Mouse (Mus musculus): ENCODE results near the gene Nnmt.
A peak's percentile ranks its signal among the peaks of the same experiment; 100 is the strongest.

Gene Nnmt

DNA sequence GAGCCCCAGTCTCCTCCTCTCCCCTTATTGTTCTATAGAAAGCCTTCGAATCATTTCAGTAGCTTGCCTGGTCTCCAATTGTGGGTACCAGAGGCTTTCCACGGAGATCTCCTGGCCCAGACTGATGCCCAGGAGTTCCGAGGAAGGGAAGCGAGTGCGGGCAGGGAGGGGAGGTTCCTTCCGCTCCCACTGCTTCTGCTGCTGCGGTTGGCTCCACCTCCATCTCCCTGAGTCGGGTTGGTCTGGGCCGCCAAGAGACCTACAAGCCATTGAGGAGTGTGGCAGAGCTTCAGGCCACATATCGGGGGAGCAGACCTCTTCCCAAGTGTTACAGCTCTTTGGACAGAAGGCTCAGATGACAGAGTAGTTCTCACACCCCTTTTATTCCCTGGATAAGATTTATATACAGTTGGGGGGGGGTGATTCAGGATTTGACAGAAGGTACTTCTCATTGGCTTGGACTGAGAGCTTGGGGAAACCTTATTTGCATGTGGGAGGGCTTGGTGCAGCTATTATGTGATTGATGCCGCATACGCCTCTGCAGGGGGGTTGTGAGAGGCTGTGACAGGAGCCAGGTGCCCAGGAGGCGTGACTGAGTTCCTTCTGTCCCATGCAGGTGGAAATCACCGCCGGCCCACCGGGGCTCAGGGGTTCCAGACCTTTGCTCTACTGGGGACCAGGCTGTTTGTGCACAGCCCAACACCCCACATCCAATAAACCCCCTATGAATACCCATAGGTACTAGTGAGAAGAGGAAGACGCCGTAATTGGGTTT, 30.8 kb upstream of the Nnmt start:
- DNase-seq = no peak

DNA sequence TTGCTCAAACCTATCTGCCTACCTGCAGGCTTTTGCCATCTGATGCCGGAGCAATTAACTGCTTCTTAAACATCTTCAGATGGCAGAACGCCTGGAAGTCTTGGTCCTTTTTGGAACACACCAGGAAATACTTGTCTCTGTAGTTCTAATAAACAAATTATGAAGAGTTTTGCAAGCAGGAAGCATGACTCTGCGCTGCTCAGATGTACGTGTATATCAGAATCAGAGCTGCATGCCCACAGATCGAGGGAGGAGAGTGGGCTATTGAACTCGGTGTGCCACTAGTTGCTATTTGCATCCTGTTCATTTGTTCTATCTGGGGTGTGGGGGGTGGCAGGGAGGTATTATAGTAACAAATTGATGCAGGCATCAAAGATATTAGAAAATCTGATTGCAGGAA, 28.2 kb upstream of the Nnmt start:
- DNase-seq = no peak

GRCm38 (mm10) chr9:48619268-48619667, 14.3 kb upstream of the Nnmt start:
- DNase-seq = no peak

GRCm38 (mm10) chr9:48618589-48618988, 13.6 kb upstream of the Nnmt start:
- peak; percentile 25 for DNase-seq

DNA sequence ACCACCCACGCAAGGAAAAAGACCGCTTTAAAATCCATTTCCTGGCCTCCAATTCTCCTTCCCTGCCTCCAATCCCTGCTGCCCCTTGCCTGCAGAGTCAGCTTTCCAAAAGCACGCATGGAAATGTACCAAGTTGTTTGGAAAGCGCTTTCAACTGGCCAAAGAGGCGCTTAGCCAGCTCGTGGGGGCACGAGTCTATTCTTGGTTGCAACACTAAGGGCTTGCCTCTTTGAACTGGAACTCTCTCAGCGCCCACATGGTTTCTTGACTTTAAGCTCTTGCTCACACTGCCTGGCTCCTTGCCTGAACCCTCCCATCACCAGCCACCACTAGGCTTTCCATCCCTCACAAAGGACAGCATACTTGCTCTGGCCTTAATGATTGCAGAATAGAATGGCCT, 13.2 kb upstream of the Nnmt start:
- peak; percentile 2 for DNase-seq

DNA sequence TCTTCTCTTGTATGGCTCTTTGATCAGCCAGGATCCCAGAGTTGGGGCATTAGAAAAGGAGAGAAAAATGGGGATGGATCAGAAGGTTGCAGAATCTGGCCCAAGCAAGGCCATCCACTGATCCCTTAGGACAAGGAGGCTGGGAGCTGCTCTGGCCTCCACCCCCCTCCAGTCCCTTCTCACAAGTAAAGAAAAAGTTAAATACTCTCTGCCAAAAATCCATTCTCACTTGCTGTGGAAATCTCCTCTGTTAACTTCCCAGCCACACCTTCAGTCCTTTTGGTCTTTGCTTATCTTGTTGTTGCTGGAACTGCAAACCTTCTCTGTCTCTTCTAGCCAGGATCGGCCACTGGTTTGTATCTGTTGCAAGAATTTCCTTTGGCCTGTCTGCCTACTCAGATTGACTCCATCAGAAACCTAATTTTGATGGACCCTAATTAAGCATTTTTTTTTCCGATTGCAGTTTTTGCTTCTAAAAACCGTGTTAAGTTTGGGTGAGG, 12.6 kb upstream of the Nnmt start:
- no peak for DNase-seq

GRCm38 (mm10) chr9:48613221-48613620, 8.3 kb upstream of the Nnmt start:
- no peak for DNase-seq

DNA sequence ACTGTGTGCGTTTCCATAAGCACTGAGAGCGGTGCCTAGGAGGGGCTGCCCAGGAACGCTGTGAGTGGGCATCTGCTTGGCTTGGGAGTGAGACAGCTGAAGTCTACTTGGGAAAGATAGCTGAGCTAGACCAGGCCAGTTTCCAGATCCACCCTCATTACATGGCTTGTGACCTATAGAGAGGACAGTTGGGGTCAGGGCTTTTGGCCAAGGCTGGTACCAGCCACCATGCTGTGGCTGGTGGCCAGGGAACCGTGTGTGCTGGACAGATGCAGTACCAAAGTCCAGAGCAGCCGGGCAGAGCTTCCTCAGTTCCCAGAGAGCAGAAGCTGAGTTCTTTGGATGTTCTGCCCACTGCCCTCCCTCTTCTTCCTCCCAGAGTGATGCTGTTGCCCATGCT, 7.6 kb upstream of the Nnmt start:
- DNase-seq = no peak

DNA sequence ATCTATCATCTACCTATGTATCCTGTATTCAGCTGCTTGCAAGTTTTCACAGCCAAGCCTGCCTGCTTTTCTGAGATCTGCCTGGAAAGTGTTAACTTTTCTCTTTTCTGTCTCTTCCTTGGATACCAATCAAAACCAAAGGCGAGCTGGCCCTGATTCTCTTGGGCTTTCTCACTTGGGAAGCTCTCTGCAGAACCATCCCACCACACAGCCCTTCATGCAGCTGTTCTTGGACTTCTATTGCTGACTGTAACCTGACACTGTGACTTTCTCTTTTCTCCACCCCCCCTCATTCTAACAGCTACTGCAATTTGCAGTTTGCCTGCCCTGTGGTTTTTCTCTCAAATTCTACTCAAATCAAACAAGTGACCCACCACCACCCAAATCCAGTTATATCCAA, 6.1 kb upstream of the Nnmt start:
- DNase-seq = no peak

DNA sequence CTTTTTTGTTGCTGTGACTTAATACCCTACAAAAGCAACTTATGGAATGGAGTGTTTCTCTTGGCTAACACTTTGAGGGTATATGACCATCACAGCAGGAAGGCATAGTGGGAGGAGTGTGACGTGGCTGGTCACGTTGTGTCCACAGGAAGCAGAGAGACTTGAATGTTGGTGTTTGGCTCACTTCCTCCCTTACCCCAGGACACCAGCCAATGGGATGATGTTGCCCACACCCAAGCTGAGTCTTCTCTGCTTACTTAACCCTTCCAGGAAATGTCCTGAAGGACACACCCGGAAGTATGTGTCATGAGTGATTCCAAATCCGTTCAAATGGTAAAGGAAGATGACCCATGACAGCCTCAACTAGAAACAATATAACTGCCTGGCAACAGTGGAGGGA, 4.8 kb upstream of the Nnmt start:
- no peak for DNase-seq

- DNase-seq = no peak
Observed at GRCm38 (mm10) chr9:48607417-48607816, 2.5 kb upstream of the Nnmt start.

DNA sequence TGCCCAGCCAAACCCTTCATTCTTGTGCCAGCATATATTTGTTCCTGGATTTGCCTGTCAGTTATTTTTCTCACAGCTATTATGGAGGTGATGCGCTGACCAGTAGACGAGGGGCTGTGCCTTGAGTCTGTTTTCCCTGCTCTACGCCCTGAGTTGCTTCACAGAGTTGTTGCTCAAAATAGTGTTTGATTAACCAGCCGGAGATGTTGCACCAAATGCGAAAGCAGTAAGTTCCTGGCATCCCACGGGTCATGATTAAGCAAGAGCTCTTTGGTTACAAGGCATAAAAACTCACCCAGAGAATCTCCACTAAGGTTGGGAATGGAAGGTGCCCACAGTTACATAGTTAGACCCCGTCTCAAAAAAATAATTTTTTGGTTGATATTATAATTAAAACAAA, 1.2 kb upstream of the Nnmt start:
- DNase-seq = no peak

DNA sequence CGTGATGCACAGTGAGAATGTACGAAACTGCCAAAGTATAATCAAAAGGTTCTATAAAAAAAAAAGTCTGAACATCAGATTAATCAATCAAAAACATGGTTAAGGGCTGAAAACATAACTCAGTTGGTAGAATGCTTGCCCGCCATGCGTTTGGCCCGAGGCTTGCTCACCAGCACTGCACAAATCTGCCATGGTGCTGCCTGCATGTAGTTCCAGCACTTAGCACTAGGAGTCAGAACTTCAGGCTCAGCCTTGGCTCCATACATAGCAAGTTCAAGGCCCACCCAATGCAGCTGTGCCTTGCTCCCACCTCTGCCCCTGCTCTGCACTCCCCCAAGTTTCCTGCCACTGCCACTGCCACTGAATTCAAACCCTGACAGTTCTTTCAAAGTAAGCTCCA, 744 bp upstream of the Nnmt start:
- no peak for DNase-seq

GRCm38 (mm10) chr9:48604226-48604625, 727 bp downstream of the Nnmt start:
- DNase-seq = no peak

DNA sequence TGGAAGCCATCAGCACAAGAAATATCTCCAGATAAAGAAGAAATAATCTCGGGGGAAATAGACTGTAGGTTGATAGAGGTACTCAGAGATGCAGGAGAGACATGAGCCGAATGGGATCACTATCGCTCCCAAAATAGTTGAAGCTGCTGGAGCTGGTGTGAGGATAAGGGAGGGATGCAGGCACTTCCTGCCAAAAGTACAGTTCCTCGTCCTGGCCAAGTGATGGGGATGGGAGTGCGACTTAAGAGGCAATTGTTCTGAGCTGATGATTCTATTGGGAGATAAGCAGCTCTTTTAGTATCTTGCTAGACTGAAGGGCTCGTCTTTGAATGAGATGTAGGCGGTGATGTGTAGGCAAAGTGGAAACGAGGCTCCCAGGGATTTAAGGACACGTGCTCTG, 4.1 kb downstream of the Nnmt start:
- no peak for DNase-seq

- no peak for DNase-seq
Observed at GRCm38 (mm10) chr9:48600066-48600465, 4.9 kb downstream of the Nnmt start.

DNA sequence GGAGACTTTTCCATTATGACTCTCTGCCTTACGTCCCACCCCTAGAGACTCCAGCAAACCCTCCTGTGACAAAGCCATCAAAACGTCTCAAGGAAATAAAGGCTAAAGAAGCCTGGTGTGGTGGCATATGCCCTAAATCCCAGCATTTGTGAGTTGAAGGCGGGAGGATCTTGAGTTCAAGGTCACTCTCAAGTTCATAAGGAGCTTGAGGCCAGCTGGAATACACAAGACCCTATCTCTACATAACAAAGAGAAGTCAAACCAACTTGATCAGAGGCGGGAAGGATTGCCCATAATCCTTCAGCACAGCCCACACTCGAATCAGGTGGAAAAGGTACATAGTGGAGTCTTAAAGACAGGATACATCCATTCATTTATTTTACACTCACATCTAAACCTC, 7.5 kb downstream of the Nnmt start:
- no peak for DNase-seq

DNA sequence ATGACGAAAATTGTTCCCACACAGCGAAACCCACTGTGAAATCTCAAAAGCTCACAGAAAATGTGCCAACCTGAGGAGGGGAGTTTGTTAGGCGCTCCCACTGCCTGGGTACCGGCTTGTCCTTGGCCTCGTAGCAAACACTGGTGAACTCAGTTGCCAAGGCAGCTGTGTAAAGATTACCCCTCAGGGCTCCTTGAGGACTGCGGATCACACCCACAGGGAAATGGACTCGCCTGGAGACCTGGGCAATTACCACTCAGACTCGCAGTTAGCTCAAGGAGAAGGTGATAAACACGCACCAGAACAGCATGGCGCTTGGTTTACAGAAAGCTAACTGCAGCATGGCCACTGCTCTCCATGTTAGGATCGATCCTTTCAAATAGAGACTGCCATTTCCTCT, 8.0 kb downstream of the Nnmt start:
- no peak for DNase-seq

DNA sequence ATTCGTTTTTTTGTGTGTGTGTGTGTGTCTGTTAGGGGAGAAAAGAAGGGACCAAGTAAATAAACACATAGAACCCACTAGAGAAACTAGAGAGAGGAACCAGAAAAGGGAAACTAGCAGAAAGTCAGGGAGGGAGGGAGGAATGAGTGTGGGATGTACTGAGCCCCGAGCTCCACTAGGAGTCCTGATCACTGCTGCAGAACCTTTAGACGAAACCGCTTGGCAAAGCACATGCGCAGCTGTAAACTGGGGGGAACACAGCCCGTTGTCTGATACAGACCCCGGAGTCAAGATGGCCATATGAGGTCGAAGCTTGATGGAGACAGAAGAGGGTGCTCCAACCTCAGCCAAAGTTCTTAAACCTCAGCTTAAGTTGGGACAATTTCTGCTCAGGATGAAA, 11.0 kb downstream of the Nnmt start:
- DNase-seq = no peak

- no peak for DNase-seq
Observed at GRCm38 (mm10) chr9:48590606-48591005, 14.3 kb downstream of the Nnmt start.

- peak; percentile 3 for DNase-seq
Observed at GRCm38 (mm10) chr9:48586332-48586731, 18.6 kb downstream of the Nnmt start.

DNA sequence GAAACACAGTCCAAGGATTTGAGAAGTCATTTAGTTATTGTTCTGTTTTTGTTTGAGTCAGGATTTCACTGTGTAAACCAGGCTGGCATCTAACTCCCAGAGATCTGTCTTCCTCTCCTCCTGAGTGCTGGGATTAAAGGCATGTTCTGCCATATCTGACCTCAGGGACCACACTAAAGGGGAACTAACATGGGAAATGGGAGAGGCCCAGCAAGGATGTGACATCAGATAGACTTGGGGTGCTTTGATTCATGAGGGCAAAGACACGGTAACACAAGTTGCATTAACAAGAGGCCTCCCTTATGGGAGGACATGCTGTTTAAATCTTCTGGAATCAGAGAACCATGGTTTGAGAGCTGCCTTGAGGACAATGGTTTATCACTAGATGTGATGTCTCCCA, 24.1 kb downstream of the Nnmt start:
- no peak for DNase-seq

DNA sequence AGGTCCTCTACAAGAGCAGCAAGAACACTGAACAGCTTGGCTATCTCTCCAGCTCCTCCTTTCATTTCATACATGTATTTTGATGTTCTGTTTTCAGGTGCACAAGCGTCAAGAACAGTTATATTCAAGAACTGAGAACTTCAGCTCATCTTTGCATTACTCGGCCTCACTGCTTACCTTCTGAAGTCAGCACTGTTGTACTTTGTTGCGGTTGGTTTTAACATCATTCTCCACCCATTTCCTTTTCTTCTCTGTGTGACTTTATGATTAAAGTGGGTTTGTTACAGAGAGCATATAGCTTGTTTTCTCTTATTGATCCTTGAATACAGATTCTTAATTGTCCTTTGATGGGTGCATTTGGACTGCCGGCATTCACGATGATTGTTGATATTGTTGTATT, 42.6 kb downstream of the Nnmt start:
- DNase-seq = no peak

- no peak for DNase-seq
Observed at GRCm38 (mm10) chr9:48559482-48560139, 45.3 kb downstream of the Nnmt start.

DNA sequence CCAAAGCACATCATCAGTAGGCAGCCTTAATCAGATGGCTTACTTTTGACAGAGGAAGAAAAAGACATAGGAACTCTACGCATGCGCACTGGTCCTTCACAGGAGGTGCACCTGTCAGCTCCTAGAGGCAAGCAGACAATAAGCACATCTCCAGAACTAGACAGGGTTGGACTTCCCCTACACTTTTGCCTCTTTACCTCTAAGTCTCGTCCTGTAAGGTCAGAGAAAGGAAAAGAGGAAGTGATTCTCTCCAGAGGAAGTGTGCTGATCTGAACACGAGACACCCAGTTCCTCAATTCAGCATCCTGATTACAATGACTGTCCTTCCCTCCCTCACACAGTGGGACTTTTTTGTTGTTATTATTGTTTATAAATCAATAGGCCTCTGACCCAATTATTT, 46.3 kb downstream of the Nnmt start:
- DNase-seq = no peak

Measured in cerebellum, adult 11-12 months (tissue).